Mouse (Mus musculus) lung, embryonic 14.5 days (tissue): ENCODE measurements at regions not wholly inside any gene's neighbourhood (a gene's known extent, or its start where the extent isn't known, plus 50 kb on each side); places are given as distances from the start of the nearest gene placed in this dataset.

Experiments
- ATAC-seq: fragments of 200-750 bp; cut with Nextera tagmentation; 2 replicates; pipeline ENCODE4 v1.8.0; 2017; ENCODE audit warnings: mild to moderate bottlenecking, moderate TSS enrichment, moderate library complexity; ENCODE audit not compliant: insufficient read depth
- DNase-seq: peaks from one replicate; pipeline ENCODE4 v3.0.0-alpha.2; 2015
- H3K27ac ChIP-seq: fragments of 300-500 bp; sonication (generic); 2 replicates; pipeline ENCODE4 v1.5.1; 2014; ENCODE audit warnings: low read depth, mild to moderate bottlenecking, moderate library complexity
- H3K27me3 ChIP-seq: fragments of 300-500 bp; sonication (generic); 2 replicates; pipeline ENCODE4 v1.6.1; 2014; ENCODE audit warnings: low read length, control low read depth; ENCODE audit not compliant: insufficient read depth
- H3K36me3 ChIP-seq: fragments of 300-500 bp; sonication (generic); 2 replicates; pipeline ENCODE4 v1.6.1; 2014; ENCODE audit warnings: control low read depth; ENCODE audit not compliant: insufficient read depth
- H3K4me1 ChIP-seq: fragments of 300-500 bp; sonication (generic); 2 replicates; pipeline ENCODE4 v1.6.1; 2014; ENCODE audit warnings: antibody characterized with exemption, control low read depth; ENCODE audit not compliant: insufficient read depth
- H3K4me2 ChIP-seq: fragments of 300-500 bp; sonication (generic); 2 replicates; pipeline ENCODE4 v1.6.1; 2014; ENCODE audit warnings: mild to moderate bottlenecking
- H3K4me3 ChIP-seq: fragments of 300-500 bp; sonication (generic); 2 replicates; pipeline ENCODE4 v1.5.1; 2014; ENCODE audit warnings: low read depth, low read length
- H3K9ac ChIP-seq: fragments of 300-500 bp; sonication (generic); 2 replicates; pipeline ENCODE4 v1.6.1; 2014
- H3K9me3 ChIP-seq: fragments of 300-500 bp; sonication (generic); 2 replicates; pipeline ENCODE4 v1.6.1; 2016; ENCODE audit warnings: low read depth, low read length, control low read depth
- CTCF ChIP-seq: IDR thresholded peaks from 2 replicates; pipeline ENCODE4 v1.5.1; 2016; ENCODE audit warnings: antibody characterized with exemption, low read depth
- WGBS: fragments of 180-500 bp; shearing (Covaris S2); extraction: QIAGEN DNeasy Blood & Tissue Kit; methylation state at CpG from one replicate; pipeline ENCODE4 v1.1.7; 2014; 5-methylcytosine and 5-hydroxymethylcytosine counted together

DNA sequence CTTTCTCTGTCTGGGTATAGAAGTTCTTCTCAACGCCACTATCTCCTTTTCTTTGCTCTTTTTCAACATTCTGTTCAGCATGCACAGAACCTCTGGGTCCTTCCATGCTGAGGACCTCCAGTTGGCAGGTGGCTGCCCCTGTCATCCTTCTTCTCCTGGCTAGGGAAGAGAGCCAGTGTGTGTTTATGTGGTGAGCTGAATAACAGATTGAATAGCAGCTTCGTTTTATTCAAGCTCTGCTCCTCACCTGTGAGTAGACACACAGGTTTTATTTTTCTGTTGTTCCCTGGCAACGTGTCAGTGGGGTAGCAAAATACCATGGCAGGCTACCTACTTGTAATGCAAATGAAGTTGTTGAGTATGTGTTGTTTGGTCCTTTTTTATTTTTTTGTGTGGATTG is 154.9 kb upstream of the Zic1 start:
- H3K27ac ChIP-seq = no peak overlapping the region

DNA sequence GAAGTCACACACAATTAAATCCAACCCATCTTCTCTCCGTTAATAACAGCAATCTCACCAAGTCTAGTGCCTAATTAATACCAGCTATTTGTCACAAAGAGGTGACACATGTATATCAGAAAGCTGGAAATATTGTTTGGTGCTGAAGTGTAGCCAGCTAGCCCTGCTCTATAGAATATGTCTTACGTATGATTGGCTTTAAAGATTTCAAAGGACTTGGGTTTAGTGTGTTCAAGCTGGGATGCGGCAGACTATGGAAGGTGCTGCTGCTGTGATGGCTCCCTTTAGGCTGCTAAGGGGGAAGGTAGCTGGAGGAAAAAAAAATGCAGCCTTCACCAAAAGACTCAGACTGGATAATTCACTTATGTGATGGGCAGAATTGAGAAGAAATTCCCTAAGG is 144.1 kb upstream of the Zic1 start:
- DNase-seq (no peak), ATAC-seq (no peak)
- Histone ChIP-seq H3K9me3 (no peaks in the 10 kb centered on the region), H3K4me2 (no peak overlapping the region), H3K4me1 (no peaks in the 10 kb centered on the region), H3K4me3 (no peak overlapping the region), H3K9ac (no peak overlapping the region), H3K27me3 (no peaks in the 10 kb centered on the region), H3K36me3 (no peaks in the 10 kb centered on the region), H3K27ac (no peak overlapping the region)
- WGBS = 70% methylated on average over 3 of the region's 3 CpGs
- no peak for TF ChIP-seq CTCF

More for the DNA sequence above, 154.9 kb upstream of the Zic1 start:
- ATAC-seq = no peak
- Histone ChIP-seq H3K9me3 (no peaks in the 10 kb centered on the region), H3K4me2 (no peak overlapping the region), H3K36me3 (no peaks in the 10 kb centered on the region), H3K27me3 (no peaks in the 10 kb centered on the region), H3K4me1 (no peaks in the 10 kb centered on the region), H3K9ac (no peak overlapping the region), H3K4me3 (no peak overlapping the region)
- no peak for TF ChIP-seq CTCF
- WGBS = 35% methylated on average over 3 of the region's 3 CpGs
- DNase-seq = no peak

DNA sequence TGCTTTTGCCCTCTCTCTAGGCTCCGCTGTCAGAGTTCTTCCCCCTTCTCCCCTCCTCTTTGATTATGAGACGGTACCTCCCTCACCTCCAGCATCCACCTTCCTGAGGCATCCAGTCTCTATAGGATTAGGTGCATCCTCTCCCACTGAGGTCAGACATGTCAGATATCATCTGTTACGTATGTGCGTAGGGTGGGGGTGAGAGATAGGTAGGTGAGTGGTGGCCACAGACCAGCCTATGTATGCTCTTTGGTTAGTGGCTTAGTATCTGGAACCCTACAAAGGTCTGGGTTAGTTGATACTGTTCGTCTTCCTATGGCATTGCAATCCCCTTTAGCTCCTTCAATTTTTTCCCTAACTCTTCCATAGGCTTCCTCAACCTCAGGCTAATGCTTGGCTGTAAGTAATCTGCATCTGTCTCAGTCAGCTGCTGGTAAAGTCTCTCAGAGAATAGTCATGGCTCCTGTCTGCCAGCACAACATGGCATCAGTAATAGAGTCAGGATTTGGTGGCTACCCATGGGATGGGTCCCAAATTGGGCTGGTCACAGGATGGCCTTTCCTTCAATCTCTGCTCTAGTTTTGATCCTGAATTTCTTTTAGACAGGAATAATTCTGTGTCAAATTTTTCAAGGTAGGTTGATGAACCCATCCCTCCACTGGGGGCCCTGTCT is 138.2 kb upstream of the Zic1 start:
- WGBS = 64% methylated on average over 5 of the region's 5 CpGs
- Histone ChIP-seq H3K4me2 (no peak overlapping the region), H3K4me3 (no peak overlapping the region), H3K27ac (no peak overlapping the region), H3K36me3 (no peaks in the 10 kb centered on the region), H3K4me1 (no peaks in the 10 kb centered on the region), H3K27me3 (no peaks in the 10 kb centered on the region), H3K9me3 (no peaks in the 10 kb centered on the region), H3K9ac (no peak overlapping the region)
- ATAC-seq (no peak), DNase-seq (no peak)
- TF ChIP-seq CTCF = no peak

DNA sequence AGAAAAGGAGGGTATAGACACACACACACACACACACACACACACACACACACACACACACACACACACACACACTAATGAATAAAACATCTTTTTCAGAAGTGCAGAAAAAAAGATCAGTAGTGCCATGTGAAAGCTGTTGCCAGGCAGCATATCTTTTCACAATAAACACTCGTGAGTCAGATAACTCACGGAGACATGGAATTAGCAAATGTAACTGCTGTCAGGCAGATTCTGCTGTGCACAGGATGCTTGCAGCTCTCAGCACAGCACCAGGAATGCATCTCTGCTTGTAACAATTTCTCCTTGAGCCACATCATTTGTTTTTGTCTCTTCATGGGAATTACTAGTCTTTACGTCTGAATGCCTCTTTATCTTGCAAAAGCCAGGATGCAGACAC is 111.0 kb upstream of the Zic1 start:
- ATAC-seq (no peak), DNase-seq (peak; percentile 7)
- no peaks in the 10 kb centered on the region for H3K27me3 ChIP-seq
- 17% methylated on average over 3 of the region's 3 CpGs for WGBS
- H3K4me1 ChIP-seq = no peaks in the 10 kb centered on the region
- no peaks in the 10 kb centered on the region for H3K9me3 ChIP-seq
- no peak for TF ChIP-seq CTCF
- H3K4me2 ChIP-seq = no peak overlapping the region
- no peak overlapping the region for H3K9ac ChIP-seq
- no peak overlapping the region for H3K27ac ChIP-seq
- H3K36me3 ChIP-seq = no peaks in the 10 kb centered on the region
- no peak overlapping the region for H3K4me3 ChIP-seq

DNA sequence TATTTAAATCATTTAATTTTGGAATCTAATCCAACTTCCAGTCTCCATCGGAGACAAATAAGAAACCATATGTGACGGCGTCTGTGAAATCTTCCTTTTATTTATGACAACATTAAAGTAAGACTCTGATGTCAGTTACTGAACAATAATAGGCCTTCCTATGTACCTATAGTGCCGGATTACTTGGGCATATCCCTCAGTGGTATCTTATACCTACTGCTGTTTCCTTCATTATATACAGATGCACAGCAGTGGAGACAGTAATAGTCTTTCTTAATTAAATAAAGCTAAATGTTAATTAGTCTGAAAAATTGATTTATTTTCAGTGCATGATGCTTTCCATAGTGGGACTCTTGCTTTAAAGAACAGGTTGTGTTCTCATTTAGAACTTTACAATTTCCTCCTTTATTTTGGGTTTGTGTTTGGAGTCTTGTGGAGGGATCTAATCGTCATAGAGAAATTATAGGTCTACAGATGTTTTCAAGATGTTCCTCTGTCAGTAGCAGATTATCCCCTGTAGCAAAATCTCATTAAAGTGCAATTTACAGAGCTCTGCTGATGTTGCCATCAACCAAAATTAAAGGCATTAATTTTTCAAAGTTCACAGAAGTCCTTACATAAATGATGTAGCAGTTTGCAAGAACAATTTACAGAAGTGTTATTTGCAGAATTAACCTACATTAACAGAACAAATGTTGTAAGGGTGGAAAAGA is 97.3 kb upstream of the Zic1 start:
- no peak for DNase-seq
- ATAC-seq = no peak
- Histone ChIP-seq H3K9me3 (no peaks in the 10 kb centered on the region), H3K4me1 (no peaks in the 10 kb centered on the region), H3K4me2 (no peak overlapping the region), H3K36me3 (no peaks in the 10 kb centered on the region), H3K9ac (no peak overlapping the region), H3K27ac (no peak overlapping the region), H3K4me3 (no peak overlapping the region), H3K27me3 (no peaks in the 10 kb centered on the region)
- TF ChIP-seq CTCF = no peak
- WGBS = 75% methylated on average over 5 of the region's 5 CpGs

DNA sequence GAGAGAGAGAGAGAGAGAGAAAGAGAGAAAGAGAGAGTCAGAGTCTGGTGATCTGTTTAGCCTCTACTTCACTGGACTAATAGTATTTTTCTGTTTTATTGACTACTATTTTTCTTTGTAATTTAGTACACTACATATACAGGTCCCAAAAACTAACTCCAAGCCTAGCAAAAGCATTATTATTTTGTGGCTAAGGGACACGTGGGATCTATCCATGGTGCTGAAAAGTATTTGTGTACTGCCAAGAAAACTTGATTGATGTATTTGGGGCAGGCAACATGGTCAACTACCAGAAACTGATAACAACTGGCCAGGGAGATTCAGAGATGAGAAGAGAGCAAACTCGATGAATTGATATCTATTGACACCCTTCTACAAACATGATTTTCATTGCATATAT is 94.3 kb upstream of the Zic1 start:
- H3K9me3 ChIP-seq = no peaks in the 10 kb centered on the region
- H3K27ac ChIP-seq = no peak overlapping the region
- H3K36me3 ChIP-seq = no peaks in the 10 kb centered on the region
- no peak overlapping the region for H3K4me2 ChIP-seq
- no peak for TF ChIP-seq CTCF
- no peak overlapping the region for H3K4me3 ChIP-seq
- WGBS = 12% methylated on average over 2 of the region's 2 CpGs
- no peak for ATAC-seq
- H3K9ac ChIP-seq = no peak overlapping the region
- no peaks in the 10 kb centered on the region for H3K27me3 ChIP-seq
- no peaks in the 10 kb centered on the region for H3K4me1 ChIP-seq
- DNase-seq = peak; percentile 81

- no peak overlapping the region for H3K4me2 ChIP-seq
- H3K9me3 ChIP-seq = no peaks in the 10 kb centered on the region
- DNase-seq (no peak), ATAC-seq (no peak)
- H3K4me1 ChIP-seq = no peaks in the 10 kb centered on the region
- no peak for TF ChIP-seq CTCF
- no peaks in the 10 kb centered on the region for H3K27me3 ChIP-seq
- H3K4me3 ChIP-seq = no peak overlapping the region
- H3K36me3 ChIP-seq = no peaks in the 10 kb centered on the region
- no peak overlapping the region for H3K27ac ChIP-seq
- no peak overlapping the region for H3K9ac ChIP-seq
- WGBS = 67% methylated on average over 5 of the region's 5 CpGs
These were observed 91.2 kb upstream of the Zic1 start for GRCm38 (mm10) chr9:91456843-91457242.
